Mouse (Mus musculus): ENCODE measurements around the gene Tectb.
"Not testable (repeated sequence)": the region's sequence is repeated elsewhere in the genome, so short reads cannot be mapped to it uniquely, and the experiment has no call there.

Gene Tectb

GRCm38 (mm10) chr19:55180433-55180832 lies at the start of gene Tectb:
Gene Tectb, plus strand, starts transcription at chr19:55180733.
- DNase-seq, result no peak

- peak; percentile 35 for DNase-seq
These were observed 48.8 kb upstream of the Tectb start for GRCm38 (mm10) chr19:55131747-55132146.

GRCm38 (mm10) chr19:55132476-55132875 lies 48.1 kb upstream of the Tectb start:
- DNase-seq, result no peak

GRCm38 (mm10) chr19:55134521-55134920 lies 46.0 kb upstream of the Tectb start:
- DNase-seq, result no peak

GRCm38 (mm10) chr19:55135918-55136317 lies 44.6 kb upstream of the Tectb start:
- no peak for DNase-seq

- peak; percentile 88 for DNase-seq
These were observed 43.7 kb upstream of the Tectb start for GRCm38 (mm10) chr19:55136693-55137427.

GRCm38 (mm10) chr19:55137884-55138283 lies 42.6 kb upstream of the Tectb start:
- peak; percentile 64 for DNase-seq

GRCm38 (mm10) chr19:55138506-55138905 lies 42.0 kb upstream of the Tectb start:
- peak; percentile 47 for DNase-seq

GRCm38 (mm10) chr19:55139301-55139700 lies 41.2 kb upstream of the Tectb start:
- no peak for DNase-seq

- DNase-seq, result no peak
These were observed 36.9 kb upstream of the Tectb start for GRCm38 (mm10) chr19:55143391-55144300.

GRCm38 (mm10) chr19:55144691-55145090 lies 35.8 kb upstream of the Tectb start:
- no peak for DNase-seq

- peak; percentile 26 for DNase-seq
These were observed 35.4 kb upstream of the Tectb start for GRCm38 (mm10) chr19:55145136-55145535.

GRCm38 (mm10) chr19:55147568-55147967 lies 33.0 kb upstream of the Tectb start:
- DNase-seq, result no peak

GRCm38 (mm10) chr19:55148109-55148508 lies 32.4 kb upstream of the Tectb start:
- DNase-seq, result no peak

GRCm38 (mm10) chr19:55149646-55150045 lies 30.9 kb upstream of the Tectb start:
- DNase-seq, result no peak

- not testable (repeated sequence) for DNase-seq
These were observed 28.3 kb upstream of the Tectb start for GRCm38 (mm10) chr19:55152274-55152673.

GRCm38 (mm10) chr19:55152983-55153382 lies 27.6 kb upstream of the Tectb start:
- no peak for DNase-seq

GRCm38 (mm10) chr19:55157029-55157428 lies 23.5 kb upstream of the Tectb start:
- DNase-seq, result no peak

GRCm38 (mm10) chr19:55158606-55159005 lies 21.9 kb upstream of the Tectb start:
- DNase-seq, result no peak

- DNase-seq, result peak; percentile 27
These were observed 20.7 kb upstream of the Tectb start for GRCm38 (mm10) chr19:55159826-55160225.

- no peak for DNase-seq
These were observed 18.3 kb upstream of the Tectb start for GRCm38 (mm10) chr19:55162271-55162670.

GRCm38 (mm10) chr19:55164162-55164561 lies 16.4 kb upstream of the Tectb start:
- DNase-seq, result no peak

- no peak for DNase-seq
These were observed 15.2 kb upstream of the Tectb start for GRCm38 (mm10) chr19:55165183-55165865.
